ENCODE assay signal across 1 mouse cellular context in the genomic region with DNA sequence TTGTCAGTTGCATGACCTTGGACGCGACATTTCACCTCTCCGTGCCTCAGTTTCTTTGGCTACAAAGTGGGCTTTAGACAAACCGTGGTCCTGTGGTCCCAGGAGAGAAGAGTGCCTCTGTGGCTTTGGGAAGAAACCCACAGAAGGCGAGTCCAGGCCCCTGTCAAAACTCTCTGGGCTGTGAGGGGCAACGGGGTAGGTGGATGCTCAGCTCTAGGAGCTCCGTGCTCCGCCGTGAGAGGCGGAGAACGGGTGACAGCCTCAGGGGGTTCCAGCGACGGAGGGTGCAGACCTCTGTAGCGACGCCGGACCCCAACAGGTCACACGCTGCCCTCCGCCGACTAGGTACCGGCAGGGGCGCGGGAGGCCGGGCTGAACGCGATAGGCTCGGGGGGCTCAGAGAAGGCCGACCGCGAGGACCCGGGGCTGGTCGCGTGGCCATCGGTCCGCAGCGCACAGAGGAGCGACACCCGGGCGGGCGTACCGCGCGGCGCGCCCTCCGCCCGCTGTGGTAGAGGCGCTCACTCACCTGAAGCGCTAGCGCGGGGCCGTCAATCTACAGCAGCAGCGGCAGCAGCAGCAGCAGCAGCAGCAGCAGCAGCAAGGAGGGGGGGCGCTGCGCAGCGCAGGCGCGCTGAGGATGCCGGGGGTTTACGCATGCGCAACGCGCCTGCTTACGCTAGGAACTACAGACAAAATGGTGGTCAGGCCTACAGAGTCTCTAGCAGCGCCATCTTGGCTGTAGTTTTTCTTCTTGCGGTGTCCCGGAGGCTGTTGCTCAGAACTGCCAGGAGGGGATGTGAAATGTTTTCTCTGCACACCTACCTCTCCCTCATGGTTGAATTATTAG.
TF ChIP-seq lines count a peak whose summit lies in the region.

A gene (minus strand): TSS at position 587 of the 850 bp plus-strand sequence.

TF ChIP-seq in MEL, 35 proteins besides CTCF, POLR2A, EP300 and RAD21 (continued from another document):
- TF ChIP-seq TCF12 (IDR thresholded peaks at IDR 0.05; ENCODE audit: low read depth, low read length): no peak
